Mouse (Mus musculus) forebrain, postnatal 0 days (tissue): ENCODE results near the gene Gpr158. TPM values are rescaled to one million over a fixed set of nuclear protein-coding genes. Genes with fewer than 3 reads are reported as not detected.

Source experiments
- ATAC-seq: fragments of 200-750 bp; cut with Nextera tagmentation; 2 replicates; pipeline ENCODE4 v1.8.0; 2017; ENCODE audit warnings: mild to moderate bottlenecking, moderate library complexity
- DNase-seq: peaks from one replicate; pipeline ENCODE4 v3.0.0-alpha.2; 2015
- H3K27ac ChIP-seq: fragments of 300-500 bp; sonication (generic); 2 replicates; pipeline ENCODE4 v1.5.1; 2014; ENCODE audit warnings: low read depth, mild to moderate bottlenecking, antibody characterized with exemption, low read length, moderate library complexity, mixed read lengths
- H3K27me3 ChIP-seq: fragments of 300-500 bp; sonication (generic); 2 replicates; pipeline ENCODE4 v1.6.1; 2014; ENCODE audit warnings: mild to moderate bottlenecking, low read length, mixed read lengths; ENCODE audit not compliant: insufficient read depth
- H3K36me3 ChIP-seq: fragments of 300-500 bp; sonication (generic); 2 replicates; pipeline ENCODE4 v1.6.1; 2014; ENCODE audit warnings: mild to moderate bottlenecking, moderate library complexity; ENCODE audit not compliant: insufficient read depth
- H3K4me1 ChIP-seq: fragments of 300-500 bp; sonication (generic); 2 replicates; pipeline ENCODE4 v1.6.1; 2014; ENCODE audit warnings: antibody characterized with exemption; ENCODE audit not compliant: insufficient read depth
- H3K4me2 ChIP-seq: fragments of 300-500 bp; sonication (generic); 2 replicates; pipeline ENCODE4 v1.6.1; 2014; ENCODE audit warnings: low read depth, mild to moderate bottlenecking, moderate library complexity
- H3K4me3 ChIP-seq: fragments of 300-500 bp; sonication (generic); 2 replicates; pipeline ENCODE4 v1.5.1; 2014; ENCODE audit warnings: low read depth, low read length, mixed read lengths
- H3K9ac ChIP-seq: fragments of 300-500 bp; sonication (generic); 2 replicates; pipeline ENCODE4 v1.6.1; 2014; ENCODE audit warnings: mild to moderate bottlenecking
- H3K9me3 ChIP-seq: fragments of 300-500 bp; sonication (generic); 2 replicates; pipeline ENCODE4 v1.6.1; 2016; ENCODE audit warnings: low read length
- CTCF ChIP-seq: sonication (generic); IDR thresholded peaks from 2 replicates; pipeline ENCODE4 v1.5.1; 2016; ENCODE audit warnings: antibody characterized with exemption, control low read depth, low read depth
- WGBS: fragments of 180-500 bp; shearing (Covaris S2); extraction: QIAGEN DNeasy Blood & Tissue Kit; methylation state at CpG from one replicate; pipeline ENCODE4 v1.1.7; 2014; 5-methylcytosine and 5-hydroxymethylcytosine counted together
- polyA plus RNA-seq: library from polyadenylated mRNA; unstranded; fragments of >200 nt; fragmentation: Nextera tagmentation; extraction: Ambion mirVana; gene quantifications from 2 replicates; pipeline ENCODE4 v1.2.1, GENCODE M21; 2015
- total RNA-seq: library from RNA; depleted of rRNA; stranded (reverse); fragments of >200 nt; gene quantifications from 2 replicates; pipeline ENCODE4 v1.2.3, GENCODE M21; 2014

Gpr158 gene
- total and polyA plus RNA-seq, 2 experiments from 2014 or later = 2.3 to 11.7 TPM

DNA sequence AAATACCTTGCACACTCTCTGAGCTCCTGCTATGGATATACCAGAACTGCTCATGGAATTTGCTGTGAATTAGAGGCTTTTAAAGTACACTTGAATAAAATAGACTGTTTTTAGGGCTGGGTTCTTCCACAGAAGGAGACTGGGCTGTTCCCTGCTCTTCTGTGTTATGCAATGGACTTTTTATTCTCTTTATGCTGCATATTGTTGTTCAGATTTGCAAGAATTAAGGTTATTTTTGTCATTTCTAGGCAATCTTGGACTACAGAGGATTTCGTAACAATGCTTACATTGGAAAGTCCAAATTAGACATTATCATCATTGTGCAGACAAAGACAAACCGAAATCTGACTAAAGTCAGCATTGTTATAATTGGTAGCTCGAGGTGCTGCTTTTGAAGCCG lies 298.4 kb downstream of the Gpr158 start:
- no peak for DNase-seq
- no peak overlapping the region for H3K4me2 ChIP-seq
- H3K9me3 ChIP-seq = no peaks in the 10 kb centered on the region
- no peak for ATAC-seq
- H3K27me3 ChIP-seq = no peaks in the 10 kb centered on the region
- 73% methylated on average over 4 of the region's 4 CpGs for WGBS
- no peak overlapping the region for H3K4me3 ChIP-seq
- no peaks in the 10 kb centered on the region for H3K4me1 ChIP-seq
- H3K36me3 ChIP-seq = no peaks in the 10 kb centered on the region
- TF ChIP-seq CTCF = no peak
- H3K27ac ChIP-seq = no peak overlapping the region
- H3K9ac ChIP-seq = no peak overlapping the region

DNA sequence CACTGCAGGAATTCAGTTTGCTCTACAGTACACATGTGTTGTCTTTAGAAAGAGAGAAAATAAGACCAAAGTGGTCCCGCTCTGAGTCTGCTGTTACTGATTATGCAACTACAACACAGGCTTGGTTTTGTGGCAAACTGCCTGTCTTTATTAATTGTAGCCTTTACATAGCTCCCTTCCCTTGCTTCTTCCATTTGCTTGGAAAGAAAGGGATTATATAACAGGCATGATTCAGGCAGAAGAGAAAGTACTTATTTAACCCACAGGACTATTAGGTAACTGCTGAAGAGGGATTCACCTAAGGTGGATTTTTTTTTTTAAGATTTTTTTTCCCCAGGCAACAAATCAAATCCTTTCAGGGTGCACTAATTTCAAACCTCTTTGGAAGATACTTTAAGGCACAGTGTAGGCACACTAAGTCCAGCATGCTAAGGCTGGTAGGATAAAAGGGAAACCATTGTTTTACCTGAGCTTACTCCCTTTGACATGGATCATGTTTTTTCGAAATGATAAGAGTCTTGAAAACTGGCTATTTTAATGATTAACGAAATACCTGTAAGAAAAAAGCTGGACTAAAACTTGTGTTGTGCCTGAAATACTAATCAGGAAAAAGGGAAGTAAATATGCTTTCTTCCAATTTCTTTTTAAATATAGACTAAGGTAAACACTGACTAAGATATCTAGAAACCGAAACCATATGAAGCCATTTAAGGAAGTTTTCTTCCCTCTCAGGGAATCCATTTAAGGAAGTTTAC lies 308.9 kb downstream of the Gpr158 start:
- no peak for DNase-seq
- WGBS = 87% methylated on average over 4 of the region's 4 CpGs
- ATAC-seq = no peak
- no peak overlapping the region for H3K4me2 ChIP-seq
- no peaks in the 10 kb centered on the region for H3K36me3 ChIP-seq
- H3K27ac ChIP-seq = no peak overlapping the region
- no peak overlapping the region for H3K4me3 ChIP-seq
- H3K9ac ChIP-seq = no peak overlapping the region
- H3K9me3 ChIP-seq = no peaks in the 10 kb centered on the region
- no peaks in the 10 kb centered on the region for H3K27me3 ChIP-seq
- no peak for TF ChIP-seq CTCF
- no peaks in the 10 kb centered on the region for H3K4me1 ChIP-seq

DNA sequence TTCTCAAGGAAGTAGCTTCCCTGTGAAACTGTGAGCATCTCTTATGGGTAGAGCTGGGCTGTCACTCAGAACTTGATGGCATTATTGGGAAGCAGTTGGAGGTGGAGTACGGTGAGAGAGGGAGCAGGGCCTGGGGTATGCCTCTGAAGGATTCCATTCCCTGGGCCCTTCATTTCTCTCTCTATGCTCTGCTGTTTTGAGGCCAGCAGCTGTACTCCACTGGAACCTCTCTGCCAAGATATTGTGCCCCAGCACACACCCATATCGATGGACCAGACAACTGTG lies 309.4 kb downstream of the Gpr158 start:
- 72% methylated on average over 2 of the region's 2 CpGs for WGBS
- H3K4me1 ChIP-seq = no peaks in the 10 kb centered on the region

DNA sequence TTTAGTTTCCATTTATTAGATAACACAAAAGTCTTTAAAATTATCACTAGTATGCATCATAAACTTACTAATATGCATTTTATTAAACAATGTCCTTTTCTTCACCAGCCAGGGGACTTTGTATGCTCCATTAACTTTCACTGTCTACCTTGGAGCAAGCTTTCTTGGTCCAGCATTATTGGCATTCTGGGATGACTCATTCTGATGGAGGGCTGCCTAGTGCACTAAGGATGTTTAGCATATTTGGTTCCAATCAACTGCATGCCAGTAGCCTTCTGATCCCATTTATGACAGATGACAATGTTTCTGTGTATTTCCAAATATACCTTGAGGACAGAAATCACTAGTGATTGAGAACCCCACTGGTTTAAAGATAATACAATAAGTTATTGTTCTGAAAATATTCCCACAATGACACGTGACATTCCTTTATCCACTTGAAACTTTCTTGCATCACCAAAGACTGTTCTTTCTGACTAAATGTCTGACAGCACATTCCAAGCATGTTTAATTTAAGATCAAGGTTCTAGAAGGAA lies 313.5 kb downstream of the Gpr158 start:
- H3K27me3 ChIP-seq = no peaks in the 10 kb centered on the region
- no peak overlapping the region for H3K4me3 ChIP-seq
- DNase-seq (no peak), ATAC-seq (no peak)
- H3K4me2 ChIP-seq = no peak overlapping the region
- no peak overlapping the region for H3K9ac ChIP-seq
- H3K27ac ChIP-seq = no peak overlapping the region
- H3K36me3 ChIP-seq = no peaks in the 10 kb centered on the region
- WGBS = 85% methylated on average over 1 of the region's 1 CpGs
- no peaks in the 10 kb centered on the region for H3K4me1 ChIP-seq
- no peaks in the 10 kb centered on the region for H3K9me3 ChIP-seq
- TF ChIP-seq CTCF = no peak

More for the DNA sequence above, 309.4 kb downstream of the Gpr158 start:
- Histone ChIP-seq H3K9me3 (no peaks in the 10 kb centered on the region), H3K27me3 (no peaks in the 10 kb centered on the region), H3K27ac (no peak overlapping the region), H3K4me2 (no peak overlapping the region), H3K9ac (no peak overlapping the region), H3K36me3 (no peaks in the 10 kb centered on the region), H3K4me3 (no peak overlapping the region)
- no peak for TF ChIP-seq CTCF
- ATAC-seq = no peak
- DNase-seq = no peak

DNA sequence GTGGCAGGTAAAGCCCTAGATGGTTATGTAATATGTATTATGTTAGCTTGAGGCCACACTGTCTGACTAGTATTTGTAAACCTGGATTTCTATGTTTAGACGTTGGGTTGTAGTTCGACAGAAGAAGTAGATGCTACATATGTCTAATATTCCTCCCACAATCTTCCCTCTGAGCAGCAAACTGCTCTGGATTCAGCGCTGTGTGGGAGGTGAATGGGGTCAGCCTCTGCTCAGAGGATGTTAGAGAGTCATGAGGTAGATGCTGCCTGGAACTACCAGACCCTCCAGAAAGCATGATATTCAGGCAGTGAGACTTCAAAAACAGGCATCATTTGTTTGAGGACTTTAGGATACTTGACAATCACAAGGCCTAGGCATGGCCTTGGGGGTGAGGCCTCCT lies 317.4 kb downstream of the Gpr158 start:
- WGBS = 87% methylated on average over 3 of the region's 3 CpGs
- Histone ChIP-seq H3K9ac (no peak overlapping the region), H3K4me2 (no peak overlapping the region), H3K36me3 (no peaks in the 10 kb centered on the region), H3K27me3 (no peaks in the 10 kb centered on the region), H3K27ac (no peak overlapping the region), H3K4me1 (no peaks in the 10 kb centered on the region), H3K9me3 (no peaks in the 10 kb centered on the region), H3K4me3 (no peak overlapping the region)
- ATAC-seq = no peak
- TF ChIP-seq CTCF = no peak
- no peak for DNase-seq

DNA sequence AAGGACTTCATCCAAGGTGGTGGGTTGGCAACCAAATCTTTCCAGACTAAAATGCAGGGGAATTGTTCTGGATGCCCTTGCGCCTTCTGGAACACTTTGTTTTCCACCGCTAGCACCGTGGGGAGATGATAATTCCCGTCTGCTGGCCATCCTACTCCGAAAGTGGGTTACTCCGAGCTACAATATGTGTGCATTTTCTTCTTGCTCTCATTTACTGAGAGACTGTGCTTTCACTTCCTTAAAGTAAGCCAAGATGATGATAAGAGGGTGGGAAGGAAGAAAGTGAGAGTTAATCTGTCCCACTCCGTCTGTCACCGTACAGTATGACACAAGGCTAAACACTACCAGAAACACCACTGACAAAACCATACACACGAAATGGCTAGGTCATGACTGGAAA lies 325.8 kb downstream of the Gpr158 start:
- no peaks in the 10 kb centered on the region for H3K9me3 ChIP-seq
- H3K27me3 ChIP-seq = no peaks in the 10 kb centered on the region
- H3K4me3 ChIP-seq = no peak overlapping the region
- no peak for DNase-seq
- H3K9ac ChIP-seq = no peak overlapping the region
- ATAC-seq = no peak
- no peaks in the 10 kb centered on the region for H3K4me1 ChIP-seq
- TF ChIP-seq CTCF = no peak
- H3K36me3 ChIP-seq = no peaks in the 10 kb centered on the region
- no peak overlapping the region for H3K27ac ChIP-seq
- H3K4me2 ChIP-seq = no peak overlapping the region
- WGBS = 92% methylated on average over 9 of the region's 9 CpGs

DNA sequence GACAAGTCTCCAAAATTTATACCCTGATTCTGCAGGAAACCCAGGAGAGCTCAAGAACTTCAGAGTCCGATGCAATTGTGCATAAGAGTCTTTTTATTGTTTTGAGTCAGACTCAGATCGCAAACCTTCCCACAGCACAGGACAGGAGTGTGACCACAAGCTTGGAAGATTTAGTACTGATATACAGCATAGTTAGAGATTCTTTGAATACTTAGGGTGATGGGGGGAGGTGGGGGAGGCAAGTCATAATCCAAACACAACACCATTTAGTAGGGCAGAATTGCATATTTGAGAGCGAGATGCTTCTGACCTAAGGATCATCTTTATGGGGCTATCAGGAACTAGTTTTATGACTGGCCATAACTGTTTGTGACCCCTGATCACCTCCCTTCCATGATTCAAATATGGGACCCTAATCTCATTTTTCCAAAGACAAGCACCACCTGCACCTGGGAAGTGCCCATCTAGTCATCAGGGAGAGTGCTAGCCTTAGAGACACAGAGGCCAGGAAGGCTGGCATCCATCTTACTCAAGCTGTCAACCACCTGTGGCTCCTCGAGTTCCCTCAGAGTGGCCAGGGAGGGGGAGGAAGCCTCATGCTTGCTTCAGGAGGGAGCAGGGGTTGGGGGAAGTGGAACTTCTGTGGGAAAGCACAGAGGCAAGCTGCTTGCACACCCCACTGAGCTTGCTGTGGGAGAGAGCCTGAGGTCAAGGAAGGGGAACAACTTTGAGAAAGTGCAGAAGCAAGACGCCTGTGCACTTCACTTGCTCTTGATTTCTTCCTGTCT lies 326.7 kb downstream of the Gpr158 start:
- ATAC-seq (no peak), DNase-seq (no peak)
- Histone ChIP-seq H3K9ac (no peak overlapping the region), H3K27me3 (no peaks in the 10 kb centered on the region), H3K9me3 (no peaks in the 10 kb centered on the region), H3K27ac (no peak overlapping the region), H3K4me3 (no peak overlapping the region), H3K4me2 (no peak overlapping the region), H3K4me1 (no peaks in the 10 kb centered on the region), H3K36me3 (no peaks in the 10 kb centered on the region)
- no peak for TF ChIP-seq CTCF
- WGBS = 85% methylated on average over 5 of the region's 5 CpGs
